Mouse (Mus musculus) spleen, postnatal 0 days (tissue): ENCODE results near the gene Kcnip1. TPM values are rescaled to one million over a fixed set of nuclear protein-coding genes. Genes with fewer than 3 reads are reported as not detected.

Experiments used
- polyA plus RNA-seq: library from polyadenylated mRNA; unstranded; fragments of >200 nt; fragmentation: Nextera tagmentation; extraction: Ambion mirVana; gene quantifications from 2 replicates; pipeline ENCODE4 v1.2.1, GENCODE M21; 2015

The Kcnip1 gene
- 0.28 and 0.34 TPM in 2 replicates for polyA plus RNA-seq

GRCm38 (mm10) chr11:33992938-33993337 is at the start of gene Kcnip1:
TSS of gene Kcnip1 (minus strand) at chr11:33993152.

GRCm38 (mm10) chr11:33962688-33963407 is 30.1 kb downstream of the Kcnip1 start, which contains the start of gene Kcnmb1:
TSS of gene Kcnmb1 (plus strand) at chr11:33963013.

GRCm38 (mm10) chr11:33598986-33599385 is 394.0 kb downstream of the Kcnip1 start, which contains the start of gene D130052B06Rik:
TSS of gene D130052B06Rik (plus strand) at chr11:33599302.

Other genes with a start within 250 kb of the Kcnip1 start
- gene Kcnmb1, start 30.1 kb downstream of the Kcnip1 start, polyA plus RNA-seq, result 0.08 TPM in 2 replicates
- 11.8 and 15.7 TPM in 2 replicates for gene Lcp2, start 53.8 kb upstream of the Kcnip1 start, polyA plus RNA-seq
- gene 4930469K13Rik, start 105.4 kb upstream of the Kcnip1 start, polyA plus RNA-seq, result not detected in 2 replicates
- not detected in 2 replicates for gene Foxi1, start 214.9 kb upstream of the Kcnip1 start, polyA plus RNA-seq